In the genomic region with DNA sequence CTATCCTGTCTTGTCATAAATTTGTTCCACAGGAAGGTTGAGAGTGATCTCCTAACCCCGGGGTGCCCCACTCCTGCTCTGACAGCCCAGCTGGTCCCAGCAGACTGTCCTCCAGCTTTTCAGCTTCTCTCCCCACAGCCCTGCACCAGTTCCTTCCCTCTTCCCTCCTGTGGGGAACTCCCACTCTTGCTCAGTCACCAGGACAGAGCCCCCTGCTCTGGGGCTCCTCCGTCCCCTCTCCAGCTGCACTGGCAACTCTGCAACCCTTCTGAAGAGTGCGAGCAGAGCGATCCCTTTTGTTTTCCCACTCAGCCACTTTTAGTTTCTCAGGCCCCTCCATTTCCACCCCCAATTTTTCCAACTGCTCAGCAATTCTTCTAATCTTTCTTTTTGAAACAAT, we compare ENCODE assay signal across 9 mouse cellular contexts. TPM values are rescaled to one million over a fixed set of nuclear protein-coding genes. Genes with fewer than 3 reads are reported as not detected.
DNase-seq lines count a peak whose midpoint lies in the region; ATAC-seq and TF ChIP-seq lines count a peak whose summit lies in the region.
"Had no signal": no experiment of that assay in that cellular context is flagged by ENCODE, and none has a peak within 500 bp of the region (broad histone marks: within the 10 kb centered on the region; RNA-seq: fewer than 3 reads in every experiment).

No protein-coding gene starts in this region.

- H3K27me3 ChIP-seq in heart, embryonic 10.5 days (ENCODE audit: insufficient read depth, poor library complexity, severe bottlenecking), result no peaks in the 10 kb centered on the region
- H3K27me3 ChIP-seq in lung, embryonic 15.5 days, result no peaks in the 10 kb centered on the region
- no peaks in the 10 kb centered on the region for H3K27me3 ChIP-seq in limb, embryonic 13.5 days
- H3K27me3 ChIP-seq in stomach, embryonic 15.5 days (replicated peaks), result no peaks in the 10 kb centered on the region
- H3K27me3 ChIP-seq in cerebellum, adult 2 months (ENCODE audit: control insufficient read depth, insufficient read depth, low read length), result no peaks in the 10 kb centered on the region

- no peak overlapping the region for H3K9ac ChIP-seq in lung, embryonic 15.5 days
- no peak overlapping the region for H3K9ac ChIP-seq in limb, embryonic 13.5 days
- H3K9ac ChIP-seq in stomach, embryonic 15.5 days, result no peak overlapping the region

- no peaks in the 10 kb centered on the region for H3K9me3 ChIP-seq in heart, embryonic 10.5 days
- no peaks in the 10 kb centered on the region for H3K9me3 ChIP-seq in lung, embryonic 15.5 days
- no peaks in the 10 kb centered on the region for H3K9me3 ChIP-seq in limb, embryonic 13.5 days
- H3K9me3 ChIP-seq in stomach, embryonic 15.5 days, result no peaks in the 10 kb centered on the region

- TF ChIP-seq CTCF in cerebellum, adult 2 months (IDR thresholded peaks at IDR 0.05; ENCODE audit: borderline replicate concordance, insufficient read depth, low read depth, low read length), result no peak

- WGBS in heart, embryonic 10.5 days, result 43% methylated on average over 4 of the region's 4 CpGs
- 17% methylated on average over 4 of the region's 4 CpGs for WGBS in lung, embryonic 15.5 days
- 44% methylated on average over 4 of the region's 4 CpGs for WGBS in limb, embryonic 13.5 days
- 25% methylated on average over 4 of the region's 4 CpGs for WGBS in stomach, embryonic 15.5 days
- WGBS in cerebellum, adult 2 months, result 31% methylated on average over 4 of the region's 4 CpGs

- 0 out of 2 replicates have a peak overlapping the region, but pooled peaks have one; percentile 47 for H3K27ac ChIP-seq in heart, embryonic 10.5 days
- no peak overlapping the region for H3K27ac ChIP-seq in lung, embryonic 15.5 days
- H3K27ac ChIP-seq in limb, embryonic 13.5 days, result no peak overlapping the region
- no peak overlapping the region for H3K27ac ChIP-seq in stomach, embryonic 15.5 days
- no peak overlapping the region for H3K27ac ChIP-seq in cerebellum, adult 2 months (ENCODE audit: insufficient read depth, low read length)

- intact Hi-C loops in heart, postnatal 14 days (cut with DNase I), result loop anchor here (5.0 kb wide), 1 partner anchor 102 kb away; no protein-coding TSS in a partner anchor

- no peaks in the 10 kb centered on the region for H3K4me1 ChIP-seq in heart, embryonic 10.5 days
- no peaks in the 10 kb centered on the region for H3K4me1 ChIP-seq in lung, embryonic 15.5 days
- H3K4me1 ChIP-seq in limb, embryonic 13.5 days, result no peaks in the 10 kb centered on the region
- H3K4me1 ChIP-seq in stomach, embryonic 15.5 days, result no peaks in the 10 kb centered on the region
- no peaks in the 10 kb centered on the region for H3K4me1 ChIP-seq in cerebellum, adult 2 months (ENCODE audit: control insufficient read depth, insufficient read depth, low read length)

- TF ChIP-seq POLR2A in cerebellum, adult 2 months (IDR thresholded peaks at IDR 0.05; ENCODE audit: borderline replicate concordance, insufficient read depth, low read length), result no peak

- no peak overlapping the region for H3K4me2 ChIP-seq in lung, embryonic 15.5 days
- H3K4me2 ChIP-seq in limb, embryonic 13.5 days (replicated peaks), result no peak overlapping the region
- H3K4me2 ChIP-seq in stomach, embryonic 15.5 days, result no peak overlapping the region

- ATAC-seq in lung, embryonic 15.5 days (ENCODE audit: borderline replicate concordance, extremely low read depth, low FRiP score, low TSS enrichment), result peak; percentile 76; the same call in 1 of the 2 replicates
- 0 out of 2 replicates have a peak, but pooled peaks have one; percentile 34 for ATAC-seq in limb, embryonic 13.5 days (ENCODE audit: low FRiP score, low read depth)
- ATAC-seq in stomach, embryonic 15.5 days (ENCODE audit: insufficient read depth, low FRiP score, low read depth), result peak; percentile 37; the same call in 1 of the 2 replicates

- no peaks in the 10 kb centered on the region for H3K36me3 ChIP-seq in heart, embryonic 10.5 days
- no peaks in the 10 kb centered on the region for H3K36me3 ChIP-seq in lung, embryonic 15.5 days
- no peaks in the 10 kb centered on the region for H3K36me3 ChIP-seq in limb, embryonic 13.5 days
- no peaks in the 10 kb centered on the region for H3K36me3 ChIP-seq in stomach, embryonic 15.5 days

- DNase-seq in heart, embryonic 10.5 days (ENCODE audit: low spot score), result no peak
- no peak for DNase-seq in heart, postnatal 14 days
- no peak for DNase-seq in lung, postnatal 36 days
- no peak for DNase-seq in cerebellum, adult 2 months
- no peak for DNase-seq in ovary, postnatal 14 days (ENCODE audit: low spot score)

- no peak overlapping the region for H3K4me3 ChIP-seq in heart, embryonic 10.5 days
- H3K4me3 ChIP-seq in lung, embryonic 15.5 days, result no peak overlapping the region
- no peak overlapping the region for H3K4me3 ChIP-seq in limb, embryonic 13.5 days
- no peak overlapping the region for H3K4me3 ChIP-seq in stomach, embryonic 15.5 days (replicated peaks)
- H3K4me3 ChIP-seq in cerebellum, adult 2 months (replicated peaks; ENCODE audit: insufficient read depth, low read depth, low read length), result no peak overlapping the region

RNA-seq across cellular contexts. Expression of a gene that starts 43.0 kb away (rescaled TPM):
- polyA plus RNA-seq in heart, embryonic 10.5 days (2016; fragmentation: Nextera tagmentation; extraction: Ambion mirVana), result 2.3 and 11.4 TPM in 2 replicates
- total RNA-seq in heart, postnatal 14 days (2021), result 1 to 10 TPM; 8.6 to 9.2 TPM
- polyA plus RNA-seq in lung, embryonic 15.5 days (2015; fragmentation: Nextera tagmentation; extraction: Ambion mirVana), result 0.44 and 0.50 TPM in 2 replicates
- 0.11 TPM in 1 of 2 replicates, not detected in the other for polyA plus RNA-seq in limb, embryonic 13.5 days (2015; fragmentation: Nextera tagmentation; extraction: Ambion mirVana)
- polyA plus RNA-seq in stomach, embryonic 15.5 days (2015; fragmentation: Nextera tagmentation; extraction: Ambion mirVana), result 1.9 and 2.7 TPM in 2 replicates
- polyA plus RNA-seq in cerebellum, adult 2 months (2012; rRNA removed), result 0.11 and 0.13 TPM in 2 replicates
- polyA plus RNA-seq: C2C12 had no signal

RNA-seq across cellular contexts. Expression of a gene that starts 44.2 kb away (rescaled TPM):
- polyA plus RNA-seq in heart, embryonic 10.5 days (2016; fragmentation: Nextera tagmentation; extraction: Ambion mirVana), result 128 and 138 TPM in 2 replicates
- total RNA-seq in heart, postnatal 14 days (2021), result 10 to 100 TPM; 43.6 to 43.8 TPM
- 161 and 165 TPM in 2 replicates for polyA plus RNA-seq in lung, embryonic 15.5 days (2015; fragmentation: Nextera tagmentation; extraction: Ambion mirVana)
- polyA plus RNA-seq in limb, embryonic 13.5 days (2015; fragmentation: Nextera tagmentation; extraction: Ambion mirVana), result 178 and 191 TPM in 2 replicates
- 117 and 129 TPM in 2 replicates for polyA plus RNA-seq in stomach, embryonic 15.5 days (2015; fragmentation: Nextera tagmentation; extraction: Ambion mirVana)
- polyA plus RNA-seq in cerebellum, adult 2 months (2012; rRNA removed), result 64.0 and 68.4 TPM in 2 replicates

RNA-seq across cellular contexts. Expression of a gene that starts 53.5 kb away (rescaled TPM):
- polyA plus RNA-seq in heart, embryonic 10.5 days (2016; fragmentation: Nextera tagmentation; extraction: Ambion mirVana), result 26.2 and 60.7 TPM in 2 replicates
- total RNA-seq in heart, postnatal 14 days (2021), result 10 to 100 TPM; 93.0 to 99.3 TPM
- polyA plus RNA-seq in lung, embryonic 15.5 days (2015; fragmentation: Nextera tagmentation; extraction: Ambion mirVana), result 170 and 197 TPM in 2 replicates
- polyA plus RNA-seq in limb, embryonic 13.5 days (2015; fragmentation: Nextera tagmentation; extraction: Ambion mirVana), result 30.2 and 32.0 TPM in 2 replicates
- polyA plus RNA-seq in stomach, embryonic 15.5 days (2015; fragmentation: Nextera tagmentation; extraction: Ambion mirVana), result 290 and 332 TPM in 2 replicates
- 10.5 and 11.3 TPM in 2 replicates for polyA plus RNA-seq in cerebellum, adult 2 months (2012; rRNA removed)
